Mouse (Mus musculus) hindbrain, postnatal 0 days (tissue): ENCODE measurements at regions not wholly inside any gene's neighbourhood (a gene's known extent, or its start where the extent isn't known, plus 50 kb on each side); places are given as distances from the start of the nearest gene placed in this dataset.

Source experiments
- ATAC-seq: fragments of 200-750 bp; cut with Nextera tagmentation; 2 replicates; pipeline ENCODE4 v1.8.0; 2017; ENCODE audit warnings: mild to moderate bottlenecking, moderate TSS enrichment, moderate library complexity
- DNase-seq: peaks from one replicate; pipeline ENCODE4 v3.0.0-alpha.2; 2015; ENCODE audit warnings: low spot score
- H3K27ac ChIP-seq: fragments of 300-500 bp; sonication (generic); 2 replicates; pipeline ENCODE4 v1.5.1; 2014; ENCODE audit warnings: mild to moderate bottlenecking
- H3K27me3 ChIP-seq: fragments of 300-500 bp; sonication (generic); 2 replicates; pipeline ENCODE4 v1.6.1; 2014; ENCODE audit warnings: low read length, mixed read lengths; ENCODE audit not compliant: insufficient read depth
- H3K36me3 ChIP-seq: fragments of 300-500 bp; sonication (generic); 2 replicates; pipeline ENCODE4 v1.6.1; 2014; ENCODE audit warnings: low read length, mixed read lengths; ENCODE audit not compliant: insufficient read depth
- H3K4me1 ChIP-seq: fragments of 300-500 bp; sonication (generic); 2 replicates; pipeline ENCODE4 v1.6.1; 2014; ENCODE audit warnings: antibody characterized with exemption, low read length, mixed read lengths; ENCODE audit not compliant: insufficient read depth
- H3K4me2 ChIP-seq: fragments of 300-500 bp; sonication (generic); 2 replicates; pipeline ENCODE4 v1.6.1; 2014; ENCODE audit warnings: low read depth, mild to moderate bottlenecking, low read length, moderate library complexity, mixed read lengths
- H3K4me3 ChIP-seq: fragments of 300-500 bp; sonication (generic); 2 replicates; pipeline ENCODE4 v1.5.1; 2014; ENCODE audit warnings: low read length
- H3K9ac ChIP-seq: fragments of 300-500 bp; sonication (generic); replicated peaks from 2 replicates; pipeline ENCODE4 v1.6.1; 2014; ENCODE audit warnings: mild to moderate bottlenecking, low read length, moderate library complexity, mixed read lengths
- H3K9me3 ChIP-seq: fragments of 300-500 bp; sonication (generic); 2 replicates; pipeline ENCODE4 v1.6.1; 2016; ENCODE audit warnings: low read length, mixed read lengths
- CTCF ChIP-seq: IDR thresholded peaks from 2 replicates; pipeline ENCODE4 v1.5.1; 2016; ENCODE audit warnings: antibody characterized with exemption, control low read depth, low read depth
- WGBS: fragments of 180-500 bp; shearing (Covaris S2); extraction: QIAGEN DNeasy Blood & Tissue Kit; methylation state at CpG from one replicate; pipeline ENCODE4 v1.1.7; 2014; 5-methylcytosine and 5-hydroxymethylcytosine counted together

DNA sequence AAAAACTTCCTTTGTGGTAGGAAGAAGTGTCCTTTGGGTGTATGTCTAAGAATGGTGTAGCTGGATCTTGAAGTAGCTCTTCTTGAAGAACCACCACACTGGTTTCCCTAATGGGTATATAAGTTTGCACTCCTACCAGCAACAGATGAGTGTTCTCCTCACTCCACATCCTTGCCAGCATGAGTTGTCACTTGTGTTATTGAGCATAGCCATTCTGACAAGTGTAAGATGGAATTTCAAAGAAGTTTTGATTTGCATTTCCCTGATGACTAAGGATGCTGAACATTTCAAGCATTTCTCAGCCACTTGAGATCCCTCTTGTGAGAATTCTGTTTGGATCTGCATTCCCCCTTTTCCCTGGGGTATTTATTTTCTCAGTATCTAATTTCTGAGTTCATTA, 243.2 kb downstream of the Klf5 start:
- H3K4me2 ChIP-seq = no peak overlapping the region
- H3K9me3 ChIP-seq = no peaks in the 10 kb centered on the region
- DNase-seq (no peak), ATAC-seq (no peak)
- TF ChIP-seq CTCF = no peak
- H3K27me3 ChIP-seq = no peaks in the 10 kb centered on the region
- no peak overlapping the region for H3K9ac ChIP-seq
- H3K4me1 ChIP-seq = no peaks in the 10 kb centered on the region
- H3K36me3 ChIP-seq = no peaks in the 10 kb centered on the region
- no peak overlapping the region for H3K4me3 ChIP-seq
- H3K27ac ChIP-seq = no peak overlapping the region

DNA sequence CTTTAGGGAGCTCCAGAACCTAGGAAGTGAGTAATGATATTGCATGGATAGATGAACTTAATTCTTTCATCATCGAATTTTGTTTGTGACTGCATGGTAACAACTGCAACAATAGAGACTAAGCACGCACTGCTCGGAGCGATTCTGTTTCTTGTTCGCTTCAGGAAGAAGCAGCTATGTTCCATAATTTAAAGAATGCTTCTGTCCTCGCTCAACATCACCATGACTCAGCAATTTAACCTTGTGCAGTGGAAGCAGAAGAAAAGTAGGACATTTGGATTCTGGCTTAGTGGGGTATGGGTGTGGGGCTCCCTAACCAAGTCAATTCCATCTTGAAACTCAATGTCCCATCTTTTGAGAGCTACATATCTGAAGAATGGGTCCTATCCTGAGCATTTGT, 249.4 kb downstream of the Klf5 start:
- H3K36me3 ChIP-seq = no peaks in the 10 kb centered on the region
- 89% methylated on average over 6 of the region's 6 CpGs for whole genome bisulfite sequencing
- no peak overlapping the region for H3K9ac ChIP-seq
- no peak overlapping the region for H3K4me3 ChIP-seq
- DNase-seq = no peak
- no peaks in the 10 kb centered on the region for H3K9me3 ChIP-seq
- H3K27ac ChIP-seq = no peak overlapping the region
- no peaks in the 10 kb centered on the region for H3K27me3 ChIP-seq
- H3K4me1 ChIP-seq = no peaks in the 10 kb centered on the region
- no peak overlapping the region for H3K4me2 ChIP-seq
- no peak for TF ChIP-seq CTCF
- no peak for ATAC-seq

DNA sequence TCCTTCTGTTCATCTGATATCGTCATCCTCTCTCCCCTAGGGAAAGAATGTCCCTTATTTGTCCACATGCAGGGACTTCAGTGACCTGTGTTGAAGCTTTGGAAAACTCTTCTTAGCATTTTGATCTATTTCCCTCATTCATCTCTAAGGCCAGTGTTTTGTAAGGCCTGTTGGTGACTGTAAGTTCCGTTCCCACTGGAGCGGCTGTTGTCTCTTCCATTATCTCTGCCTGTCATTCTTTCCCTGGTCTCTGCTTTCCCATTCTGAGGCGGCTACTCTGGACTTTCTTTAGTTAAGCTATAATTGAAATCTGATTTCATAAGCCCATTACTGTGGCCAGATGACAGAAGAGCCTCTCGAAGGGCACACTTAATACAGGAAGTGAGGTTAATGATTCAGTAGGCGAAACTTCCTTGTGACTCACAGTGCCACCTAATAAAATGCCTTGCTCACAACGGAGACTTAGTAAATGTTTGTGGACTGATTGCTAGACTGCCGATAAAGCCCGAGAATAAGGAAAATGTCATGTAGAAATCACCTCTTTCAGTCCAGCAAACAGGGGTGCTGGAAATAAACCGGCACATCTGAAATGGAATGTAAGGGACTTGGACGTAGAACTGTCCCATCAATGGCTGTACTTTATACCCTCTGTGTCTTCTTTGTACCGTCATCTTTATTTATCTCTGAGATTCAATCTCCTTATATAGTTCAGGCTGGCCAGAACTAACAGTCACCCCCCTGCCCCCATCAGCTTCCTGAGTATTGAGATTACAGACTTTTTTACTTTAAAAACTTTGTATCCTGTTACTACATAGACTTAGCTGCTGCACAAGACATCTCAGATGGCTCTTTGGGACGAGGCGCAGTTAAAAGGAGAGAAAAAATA, 250.1 kb downstream of the Klf5 start:
- no peak overlapping the region for H3K4me3 ChIP-seq
- H3K27me3 ChIP-seq = no peaks in the 10 kb centered on the region
- H3K27ac ChIP-seq = no peak overlapping the region
- 88% methylated on average over 14 of the region's 14 CpGs for WGBS
- DNase-seq (no peak), ATAC-seq (no peak)
- no peak overlapping the region for H3K4me2 ChIP-seq
- H3K36me3 ChIP-seq = no peaks in the 10 kb centered on the region
- no peaks in the 10 kb centered on the region for H3K9me3 ChIP-seq
- no peak for TF ChIP-seq CTCF
- H3K9ac ChIP-seq = no peak overlapping the region
- no peaks in the 10 kb centered on the region for H3K4me1 ChIP-seq

DNA sequence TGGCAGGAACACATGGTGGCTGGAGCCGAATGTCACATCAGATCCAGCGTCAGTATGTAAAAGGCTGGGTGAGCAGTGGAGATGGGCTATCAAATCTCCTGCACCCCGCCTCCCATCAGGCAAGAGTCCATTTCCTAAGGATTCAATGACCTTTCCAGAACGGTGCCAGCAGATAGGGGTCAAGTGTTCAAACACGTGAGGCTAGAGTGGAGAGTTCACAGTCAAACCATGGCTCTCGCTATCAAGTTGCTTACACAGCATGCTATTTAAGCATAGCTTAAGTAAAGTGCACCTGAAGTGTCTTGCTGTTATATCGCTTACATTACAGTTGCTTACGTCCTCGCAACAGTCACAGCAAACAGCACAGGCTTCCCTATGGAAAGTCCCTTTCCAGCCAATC, 265.5 kb downstream of the Klf5 start:
- no peak for DNase-seq
- Histone ChIP-seq H3K36me3 (no peaks in the 10 kb centered on the region), H3K9ac (no peak overlapping the region), H3K4me3 (no peak overlapping the region), H3K4me1 (no peaks in the 10 kb centered on the region), H3K27ac (no peak overlapping the region), H3K4me2 (no peak overlapping the region), H3K9me3 (no peaks in the 10 kb centered on the region), H3K27me3 (no peaks in the 10 kb centered on the region)
- WGBS = 88% methylated on average over 9 of the region's 9 CpGs
- TF ChIP-seq CTCF = no peak
- ATAC-seq = no peak

DNA sequence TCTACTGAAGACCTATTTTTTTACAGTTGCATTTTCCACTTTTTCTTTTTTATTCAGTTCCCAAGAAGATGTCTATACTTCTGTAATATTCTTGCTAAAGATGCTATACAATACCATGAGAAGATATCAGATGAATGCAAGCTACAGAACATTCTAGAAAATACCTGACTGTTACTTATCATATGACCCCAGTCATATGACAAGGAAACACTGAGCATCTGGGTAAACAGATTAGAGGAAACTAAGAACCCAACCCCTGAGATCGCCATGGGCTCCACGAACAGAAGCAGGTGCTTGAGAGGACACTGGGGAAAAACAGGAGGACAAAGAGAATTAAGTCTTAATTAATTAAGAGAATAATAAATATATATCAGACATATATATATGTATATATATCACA, 275.7 kb downstream of the Klf5 start:
- Histone ChIP-seq H3K27ac (no peak overlapping the region), H3K4me3 (no peak overlapping the region), H3K36me3 (no peaks in the 10 kb centered on the region), H3K9me3 (no peaks in the 10 kb centered on the region), H3K27me3 (no peaks in the 10 kb centered on the region), H3K9ac (no peak overlapping the region), H3K4me2 (no peak overlapping the region), H3K4me1 (no peaks in the 10 kb centered on the region)
- ATAC-seq = no peak
- TF ChIP-seq CTCF = no peak
- DNase-seq = no peak
- WGBS = 72% methylated on average over 2 of the region's 2 CpGs

DNA sequence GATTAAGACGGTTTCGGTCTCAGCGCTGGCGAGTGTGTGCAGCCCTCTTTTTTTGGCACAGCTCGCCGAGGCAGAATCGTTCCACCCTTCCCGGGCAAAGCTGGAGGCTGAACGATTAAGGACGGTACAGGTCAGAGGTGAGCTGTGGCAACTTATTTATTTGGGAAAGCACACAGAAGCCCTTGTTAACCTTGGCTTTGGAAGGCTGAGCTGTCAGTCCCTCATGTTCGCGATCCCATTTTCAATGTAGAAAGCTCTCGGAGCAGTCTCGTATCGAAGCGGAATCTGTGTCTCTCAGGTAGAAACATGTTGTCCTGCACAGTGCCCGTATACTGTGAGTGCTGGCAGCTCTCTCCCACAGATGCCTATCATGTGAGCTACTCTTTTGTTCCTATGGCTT, 280.2 kb downstream of the Klf5 start:
- Histone ChIP-seq H3K9ac (no peak overlapping the region), H3K4me3 (no peak overlapping the region), H3K4me1 (no peaks in the 10 kb centered on the region), H3K27me3 (no peaks in the 10 kb centered on the region), H3K4me2 (0 out of 2 replicates have a peak overlapping the region, but pooled peaks have one; percentile 13), H3K36me3 (no peaks in the 10 kb centered on the region), H3K27ac (no peak overlapping the region), H3K9me3 (no peaks in the 10 kb centered on the region)
- 64% methylated on average over 17 of the region's 17 CpGs for WGBS
- no peak for TF ChIP-seq CTCF
- ATAC-seq (no peak), DNase-seq (peak; percentile 10)

DNA sequence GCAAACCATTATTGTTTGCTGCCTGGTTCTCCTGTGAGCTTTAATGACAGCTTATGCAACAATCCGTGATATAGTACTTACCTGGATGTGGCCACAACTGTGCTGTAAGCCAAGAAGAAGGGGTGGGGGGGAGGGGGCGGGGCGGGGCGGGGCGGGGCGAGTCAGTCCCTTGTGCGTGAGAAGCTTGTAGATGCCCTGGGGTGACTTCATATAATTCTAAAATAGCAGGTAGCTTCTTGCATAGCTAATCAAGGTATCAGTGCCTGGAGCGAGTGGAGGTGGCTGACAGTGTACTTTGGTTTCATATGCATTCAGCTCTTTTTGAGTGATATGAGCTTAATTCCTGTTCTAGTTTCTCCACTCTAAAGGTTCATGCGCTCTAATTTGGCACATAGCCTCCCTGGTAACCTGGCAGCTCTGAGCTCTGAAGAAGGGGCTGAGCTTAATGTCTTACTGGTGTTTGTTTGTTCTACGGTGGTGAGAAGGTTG, 280.8 kb downstream of the Klf5 start:
- no peak for ATAC-seq
- no peak overlapping the region for H3K9ac ChIP-seq
- no peak for TF ChIP-seq CTCF
- H3K4me1 ChIP-seq = no peaks in the 10 kb centered on the region
- no peaks in the 10 kb centered on the region for H3K9me3 ChIP-seq
- H3K27me3 ChIP-seq = no peaks in the 10 kb centered on the region
- 30% methylated on average over 10 of the region's 10 CpGs for WGBS
- DNase-seq = no peak
- no peak overlapping the region for H3K4me3 ChIP-seq
- H3K4me2 ChIP-seq = 0 out of 2 replicates have a peak overlapping the region, but pooled peaks have one; percentile 13
- no peaks in the 10 kb centered on the region for H3K36me3 ChIP-seq
- H3K27ac ChIP-seq = no peak overlapping the region
